8 mouse cellular contexts compared by ENCODE assay signal in the genomic region with DNA sequence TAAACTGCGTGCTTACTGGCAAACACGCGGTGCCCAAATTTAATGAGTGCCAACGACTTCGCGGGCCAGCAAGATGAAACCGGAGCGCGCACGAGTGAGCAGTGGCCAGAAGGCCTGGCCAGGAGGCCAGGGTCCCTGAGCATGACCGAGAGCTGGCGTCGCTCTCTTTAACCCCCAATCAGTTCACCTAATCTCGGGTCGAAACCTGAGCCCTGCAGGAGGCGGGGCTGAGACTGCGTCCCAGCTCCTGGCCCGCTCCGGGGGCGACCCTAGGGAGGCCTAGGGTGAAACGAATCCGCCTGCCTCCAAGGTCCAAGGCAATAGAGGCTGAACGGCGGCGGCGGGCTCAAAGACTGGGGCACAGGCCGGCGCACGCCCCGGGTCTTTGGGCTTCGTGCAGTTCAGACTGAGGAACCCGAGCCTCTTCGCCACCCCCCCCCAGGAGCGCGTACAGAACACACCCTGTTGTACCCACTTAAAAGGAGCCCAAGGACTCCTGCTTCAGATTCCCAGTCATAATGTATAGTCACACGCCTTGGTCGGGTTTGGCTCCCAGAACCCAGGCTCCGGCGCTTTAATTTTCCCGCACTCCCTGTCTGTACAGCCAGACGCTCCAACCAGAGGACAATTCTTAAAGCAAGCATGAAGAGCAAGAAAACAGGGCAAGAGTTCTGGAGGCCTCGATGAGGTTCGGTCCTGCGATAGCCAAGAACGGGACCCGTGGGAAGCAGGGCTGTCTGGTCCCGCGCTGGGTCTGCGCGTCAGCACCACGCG. TPM values are rescaled to one million over a fixed set of nuclear protein-coding genes. Genes with fewer than 3 reads are reported as not detected.
DNase-seq lines count a peak whose midpoint lies in the region; ATAC-seq and TF ChIP-seq lines count a peak whose summit lies in the region.

No protein-coding gene starts in this region.

- TF ChIP-seq EP300 in stomach, postnatal 0 days (optimal IDR thresholded peaks at IDR 0.05), result no peak

- peak overlapping the region; percentile 50 for H3K4me2 ChIP-seq in lung, embryonic 16.5 days (ENCODE audit: low read depth, low read length)
- H3K4me2 ChIP-seq in hindbrain, embryonic 14.5 days (replicated peaks), result peak overlapping the region; percentile 33
- H3K4me2 ChIP-seq in stomach, postnatal 0 days (replicated peaks; ENCODE audit: low read depth), result peak overlapping the region; percentile 51

- H3K4me3 ChIP-seq in lung, embryonic 16.5 days (ENCODE audit: low read length), result peak overlapping the region; percentile 41
- 0 out of 2 replicates have a peak overlapping the region, but pooled peaks have one; percentile 15 for H3K4me3 ChIP-seq in hindbrain, embryonic 14.5 days (replicated peaks; ENCODE audit: low read length)
- H3K4me3 ChIP-seq in macrophage (ENCODE audit: inconsistent target), result peak overlapping the region; percentile 23; the same call in 1 of the 2 replicates
- H3K4me3 ChIP-seq in stomach, postnatal 0 days (ENCODE audit: low read depth, low read length), result peak overlapping the region; percentile 29

- TF ChIP-seq CTCF in stomach, postnatal 0 days (IDR thresholded peaks at IDR 0.05; ENCODE audit: low read depth), result no peak

- under 1% methylated on average over 52 of the region's 52 CpGs for WGBS in lung, embryonic 16.5 days
- WGBS in hindbrain, embryonic 14.5 days, result under 1% methylated on average over 52 of the region's 52 CpGs
- 1% methylated on average over 52 of the region's 52 CpGs for WGBS in macrophage (ENCODE audit: missing documents)
- WGBS in stomach, postnatal 0 days, result 1% methylated on average over 52 of the region's 52 CpGs

- peaks cover 84% of the 10 kb centered on the region for H3K27me3 ChIP-seq in lung, embryonic 16.5 days (ENCODE audit: control insufficient read depth, insufficient read depth, low read depth, low read length)
- H3K27me3 ChIP-seq in hindbrain, embryonic 14.5 days (ENCODE audit: control insufficient read depth, insufficient read depth, low read length), result peaks cover 96% of the 10 kb centered on the region
- H3K27me3 ChIP-seq in stomach, postnatal 0 days (ENCODE audit: control insufficient read depth, insufficient read depth, low read length), result peaks cover 30% of the 10 kb centered on the region; the same call in 1 of the 2 replicates

- H3K27ac ChIP-seq in lung, embryonic 16.5 days (ENCODE audit: low read length), result no peak overlapping the region
- H3K27ac ChIP-seq in hindbrain, embryonic 14.5 days, result no peak overlapping the region
- H3K27ac ChIP-seq in macrophage, result no peak overlapping the region
- no peak overlapping the region for H3K27ac ChIP-seq in stomach, postnatal 0 days (replicated peaks)

- peaks cover 56% of the 10 kb centered on the region for H3K4me1 ChIP-seq in lung, embryonic 16.5 days (replicated peaks; ENCODE audit: control insufficient read depth, insufficient read depth, low read length)
- H3K4me1 ChIP-seq in hindbrain, embryonic 14.5 days (replicated peaks; ENCODE audit: control insufficient read depth, insufficient read depth, low read length), result peaks cover 8% of the 10 kb centered on the region; the same call in 1 of the 2 replicates
- peaks cover 14% of the 10 kb centered on the region for H3K4me1 ChIP-seq in stomach, postnatal 0 days (replicated peaks; ENCODE audit: control insufficient read depth, insufficient read depth)

- H3K79me2 ChIP-seq in macrophage (ENCODE audit: inconsistent target), result no peaks in the 10 kb centered on the region

- no peak for DNase-seq in lung, adult 18-20 months
- DNase-seq in embryo, embryonic 11 days, result peak; percentile 54
- DNase-seq in hindbrain, embryonic 14.5 days (ENCODE audit: low spot score), result no peak
- DNase-seq in stomach, postnatal 0 days (ENCODE audit: low spot score), result no peak
- no peak for DNase-seq in frontal cortex, adult 2 months (ENCODE audit: extremely low spot score in 1 of 2, low spot score in 1 of 2)

- no peaks in the 10 kb centered on the region for H3K36me3 ChIP-seq in lung, embryonic 16.5 days (ENCODE audit: control insufficient read depth, insufficient read depth, low read length)
- no peaks in the 10 kb centered on the region for H3K36me3 ChIP-seq in hindbrain, embryonic 14.5 days (replicated peaks; ENCODE audit: control insufficient read depth, insufficient read depth)
- no peaks in the 10 kb centered on the region for H3K36me3 ChIP-seq in macrophage (ENCODE audit: inconsistent target)
- H3K36me3 ChIP-seq in stomach, postnatal 0 days (ENCODE audit: control insufficient read depth, insufficient read depth, low read length), result no peaks in the 10 kb centered on the region

- no peak for ATAC-seq in lung, embryonic 16.5 days (ENCODE audit: low read depth)
- no peak for ATAC-seq in hindbrain, embryonic 14.5 days (ENCODE audit: low FRiP score)
- peak; percentile 20 for ATAC-seq in stomach, postnatal 0 days (ENCODE audit: low FRiP score, low TSS enrichment)
- no peak for ATAC-seq in erythroblast, adult 5-6 weeks (replicated peaks; ENCODE audit: low FRiP score, poor library complexity, severe bottlenecking)

- H3K9ac ChIP-seq in lung, embryonic 16.5 days (ENCODE audit: low read length), result no peak overlapping the region
- H3K9ac ChIP-seq in hindbrain, embryonic 14.5 days, result no peak overlapping the region
- no peak overlapping the region for H3K9ac ChIP-seq in stomach, postnatal 0 days (ENCODE audit: low read length)

- no peaks in the 10 kb centered on the region for H3K9me3 ChIP-seq in lung, embryonic 16.5 days (ENCODE audit: control insufficient read depth, low read length)
- 0 out of 2 replicates have a peak, but pooled peaks cover 3% of the 10 kb centered on the region for H3K9me3 ChIP-seq in hindbrain, embryonic 14.5 days (ENCODE audit: control insufficient read depth, low read length)
- no peaks in the 10 kb centered on the region for H3K9me3 ChIP-seq in stomach, postnatal 0 days (ENCODE audit: control insufficient read depth, low read length)

RNA-seq across cellular contexts. Expression of gene Gfi1, which starts 1.0 kb away (rescaled TPM):
- 0.31 and 0.45 TPM in 2 replicates for polyA plus RNA-seq in lung, embryonic 16.5 days (2015; fragmentation: Nextera tagmentation; extraction: Ambion mirVana)
- 0.08 TPM in 1 of 2 replicates, not detected in the other for polyA plus RNA-seq in hindbrain, embryonic 14.5 days (2014; fragmentation: Nextera tagmentation; extraction: Ambion mirVana)
- total RNA-seq in macrophage (2018; cell fraction: chromatin; rRNA removed), result 1 to 10 TPM in 7 of 26 experiments, under 1 TPM in 11, not detected in 8; 0.19 to 9.1 (median 0.55) TPM
- total RNA-seq in macrophage (2018; cell fraction: cytosol; rRNA removed), result 1 to 10 TPM in 3 of 26 experiments, under 1 TPM in 22, not detected in 1; 0.06 to 4.0 (median 0.21) TPM
- total RNA-seq in macrophage (2018; cell fraction: nucleus; rRNA removed), result 10 to 100 TPM in 2 of 26 experiments, 1 to 10 TPM in 10, under 1 TPM in 13, not detected in 1; 0.24 to 12.9 (median 0.89) TPM
- 0.11 to 0.19 TPM (median 0.15 TPM) in 3 replicates for polyA plus RNA-seq in macrophage (2018)
- polyA plus RNA-seq in stomach, postnatal 0 days (2015; fragmentation: Nextera tagmentation; extraction: Ambion mirVana), result 0.10 TPM in 1 of 2 replicates, not detected in the other
- polyA plus RNA-seq in frontal cortex, adult 2 months (2012; rRNA removed), result 0.10 TPM in 1 of 2 replicates, not detected in the other
- 6.1 and 14.6 TPM in 2 replicates for total RNA-seq in erythroblast, adult 5-6 weeks (2015; ENCODE audit: low replicate concordance)
- 13.2 and 13.4 TPM in 2 replicates for total RNA-seq in erythroblast, adult 5-6 weeks (2017; ENCODE audit: low replicate concordance)
